Mouse (Mus musculus): ENCODE data around the gene Gabpb1.

DNA sequence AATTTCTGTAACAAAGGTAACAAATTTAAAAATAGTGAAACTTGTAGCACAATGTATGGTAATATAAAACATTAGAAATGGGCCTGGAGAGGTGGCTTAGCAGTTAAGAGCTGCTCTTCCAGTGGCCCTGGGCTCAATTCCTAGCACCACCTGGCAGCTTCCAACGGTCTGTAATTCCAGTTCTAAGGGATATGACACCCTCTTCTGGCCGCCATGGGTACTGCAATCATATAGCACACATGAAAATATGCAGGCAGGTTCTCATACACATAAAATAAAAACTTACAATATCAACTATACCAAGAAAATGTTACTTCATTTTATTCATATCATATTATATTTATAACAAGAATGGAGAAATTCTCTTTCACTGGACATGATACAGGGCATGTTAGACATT lies 35.8 kb downstream of the Gabpb1 start:
- TF ChIP-seq HCFC1 (IDR thresholded peaks at IDR 0.05; ENCODE audit: borderline replicate concordance, insufficient read depth, low read length) (no peak), MAFK (IDR thresholded peaks at IDR 0.05; ENCODE audit: insufficient read depth, low read depth, low read length) (no peak)
